Mouse (Mus musculus) Patski (cell line): Measurements from ENCODE around the gene Lhx8. TPM values are rescaled to one million over a fixed set of nuclear protein-coding genes. Genes with fewer than 3 reads are reported as not detected.

Experiments used
- ATAC-seq: fragments of 100-300 bp; one replicate; pipeline ENCODE4 v1.8.0; 2021
- CTCF ChIA-PET: fragments of 350-600 bp; sonication (Branson Sonifier 250); formaldehyde crosslinking; loops from one replicate; lab custom pipeline; 2022; ENCODE audit warnings: inconsistent platforms; lab: Charles Lee
- POLR2A ChIA-PET: fragments of 350-600 bp; sonication (Branson Sonifier 250); formaldehyde crosslinking; loops from one replicate; lab custom pipeline; 2022; ENCODE audit warnings: antibody characterized with exemption, inconsistent platforms; lab: Charles Lee
- DNase-seq: peaks from one replicate; pipeline ENCODE4 v3.0.0-alpha.2; 2011; ENCODE audit warnings: low read depth, low spot score
- H3K27me3 ChIP-seq: fragments of 371-371 bp; one replicate; pipeline ENCODE4 v1.5.1; 2021
- CTCF ChIP-seq: fragments of 100-300 bp; IDR thresholded peaks from one replicate; pipeline ENCODE4 v1.5.1; 2021
- in situ Hi-C: fragments of 300-500 bp; cut with MboI; formaldehyde crosslinking; loops from 3 replicates; pipeline ENCODE4 v1.11.1; 2018; ENCODE audit warnings: low pct_unique_long_range_greater_than_20kb, mixed read lengths
- polyA plus RNA-seq: library from polyadenylated mRNA; unstranded; gene quantifications from one replicate; pipeline ENCODE4 v1.2.3, GENCODE M21; 2021

Lhx8 gene
- polyA plus RNA-seq, 1 experiment from 2014 or later: not detected

DNA sequence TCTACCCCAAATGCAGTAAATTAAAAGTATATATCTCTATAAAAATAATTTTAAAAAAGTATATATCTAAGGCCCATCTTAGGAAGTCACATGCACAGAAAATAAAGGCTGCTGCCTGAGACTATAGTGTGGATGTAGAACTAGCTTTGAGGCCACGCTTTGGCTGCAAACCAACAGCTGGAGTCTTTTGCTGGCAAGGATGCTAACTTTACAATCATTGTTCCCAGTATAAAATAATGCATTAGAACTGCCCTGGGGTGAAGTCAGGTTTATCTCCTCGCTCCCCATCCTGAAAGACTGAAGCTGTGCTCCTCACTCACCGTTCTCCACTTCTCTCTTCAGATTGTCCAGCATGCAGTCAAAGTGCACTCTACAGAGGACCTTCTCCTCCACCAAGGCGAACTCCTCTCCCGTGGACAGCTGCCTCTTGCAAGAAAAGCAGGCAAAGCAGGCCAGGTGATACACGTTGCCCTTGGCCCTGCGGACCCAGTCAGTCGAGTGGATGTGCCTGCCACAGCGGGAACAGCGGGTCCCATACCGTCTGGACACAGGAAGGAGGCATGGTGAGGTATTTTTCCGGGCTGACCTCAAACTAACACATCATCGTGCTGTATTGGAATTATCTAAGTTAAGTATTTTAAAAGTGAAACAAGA lies 8.4 kb downstream of the Lhx8 start:
- ChIA-PET CTCF (interaction anchor here (1.6 kb wide), 1 partner anchor 17 kb away, joined by 3 read pairs; no protein-coding TSS in a partner anchor), POLR2A (no interaction called here)
- TF ChIP-seq CTCF: no peak
- ATAC-seq (no peak), DNase-seq (no peak)
- H3K27me3 ChIP-seq: peaks cover 46% of the 10 kb centered on the region
- in situ Hi-C loops: no loop called here

DNA sequence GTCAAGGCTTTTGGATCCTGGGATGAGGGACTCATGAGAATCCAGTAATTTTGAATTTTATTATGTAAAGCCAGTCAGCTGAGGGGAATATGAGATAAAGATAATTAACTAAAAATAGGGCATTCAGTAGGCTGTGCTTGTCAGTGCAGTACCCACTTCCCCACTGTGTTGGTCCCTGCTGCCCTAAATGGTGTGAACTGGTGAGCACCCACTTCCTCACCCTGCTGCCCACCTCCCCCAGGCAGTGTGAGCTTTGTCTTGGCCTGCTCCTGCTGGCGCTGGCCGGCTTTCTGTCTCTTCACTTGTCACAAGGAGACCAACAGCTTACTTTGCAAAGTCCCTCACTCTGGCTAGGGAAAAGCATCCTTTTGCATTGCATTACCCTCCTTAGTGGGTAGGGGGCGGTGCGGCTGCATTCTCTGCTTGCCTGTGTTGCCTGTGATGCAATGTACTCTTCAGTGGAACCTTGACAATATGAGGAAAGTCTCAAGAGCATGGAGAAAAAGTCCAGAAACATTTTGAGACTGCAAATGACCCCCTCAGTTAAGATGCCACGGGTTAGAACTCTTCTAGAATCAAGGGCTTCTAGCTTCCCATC lies 12.7 kb downstream of the Lhx8 start:
- H3K27me3 ChIP-seq: peaks cover 16% of the 10 kb centered on the region
- ChIA-PET CTCF (interaction anchor here (1.2 to 2.1 kb wide), 2 partner anchors 11 to 13 kb away, joined by 3 to 4 read pairs; no protein-coding TSS in a partner anchor), POLR2A (no interaction called here)
- DNase-seq (no peak), ATAC-seq (no peak)
- TF ChIP-seq CTCF: peak; percentile 69
- in situ Hi-C loops: no loop called here

DNA sequence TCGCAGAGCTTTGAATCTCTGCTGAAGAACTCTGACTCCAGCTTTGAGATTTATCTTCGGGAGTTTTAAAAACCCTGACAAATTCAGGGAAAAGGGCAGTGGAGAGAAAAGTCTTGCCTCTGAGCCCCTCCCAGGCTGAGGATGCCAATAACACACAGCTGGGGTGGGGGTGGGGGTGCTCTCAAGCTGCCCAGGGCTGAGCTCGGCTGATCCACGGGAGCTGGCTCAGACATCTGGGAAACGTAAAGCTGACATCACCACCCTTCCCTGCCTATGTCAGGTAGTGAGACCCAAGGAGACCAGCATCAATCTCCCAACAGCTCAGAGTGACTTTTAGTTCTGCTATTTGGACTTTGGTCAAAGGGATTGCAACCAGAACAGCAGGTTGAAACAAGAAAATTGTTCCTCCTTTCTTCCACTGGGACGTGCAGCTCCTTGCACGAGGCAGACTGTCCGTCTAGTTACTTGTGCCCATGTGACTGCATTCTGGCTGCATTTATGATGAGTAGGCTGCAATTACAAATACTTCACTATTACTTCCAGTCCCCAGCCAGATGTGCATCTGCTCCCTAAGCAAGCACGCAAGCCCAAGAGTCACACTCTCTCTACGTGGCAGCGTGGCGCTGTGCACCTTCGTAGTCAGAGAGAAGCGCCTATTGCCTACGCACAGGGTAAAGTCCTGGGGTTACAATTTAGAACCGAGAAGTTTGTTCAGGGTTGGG lies 25.1 kb downstream of the Lhx8 start:
- POLR2A ChIA-PET: no interaction called here
- ATAC-seq: no peak
- CTCF ChIA-PET: interaction anchor here (0.7 to 1.7 kb wide), 4 partner anchors 11 to 267 kb away, joined by 3 to 4 read pairs (median 3); no protein-coding TSS in a partner anchor
- no peak for TF ChIP-seq CTCF
- no peak for DNase-seq
- H3K27me3 ChIP-seq: peaks cover 3% of the 10 kb centered on the region
- in situ Hi-C loops: no loop called here

DNA sequence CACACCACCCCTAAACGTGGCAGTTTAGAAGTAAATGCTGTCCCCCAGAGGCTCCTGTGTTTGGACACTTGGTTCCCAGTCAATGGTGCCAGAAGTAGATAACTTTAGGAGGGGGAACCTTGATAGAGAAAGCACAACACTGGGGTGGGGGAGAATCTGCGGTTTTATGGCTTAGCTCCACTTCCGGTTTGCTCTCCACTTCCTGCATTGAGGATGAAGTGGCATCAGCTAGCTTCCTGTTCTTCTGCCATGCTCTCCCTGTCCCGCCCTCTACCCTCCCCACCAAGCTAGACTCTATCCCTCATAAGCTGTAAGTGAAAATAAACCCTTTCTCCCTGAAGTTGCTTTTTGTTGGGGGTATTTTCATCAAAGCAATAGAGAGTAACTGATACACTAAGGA lies 29.4 kb downstream of the Lhx8 start:
- no peak for DNase-seq
- no peak for TF ChIP-seq CTCF
- ChIA-PET CTCF (no interaction called here), POLR2A (no interaction called here)
- no peak for ATAC-seq
- H3K27me3 ChIP-seq: peaks cover 3% of the 10 kb centered on the region
- in situ Hi-C loops: no loop called here

DNA sequence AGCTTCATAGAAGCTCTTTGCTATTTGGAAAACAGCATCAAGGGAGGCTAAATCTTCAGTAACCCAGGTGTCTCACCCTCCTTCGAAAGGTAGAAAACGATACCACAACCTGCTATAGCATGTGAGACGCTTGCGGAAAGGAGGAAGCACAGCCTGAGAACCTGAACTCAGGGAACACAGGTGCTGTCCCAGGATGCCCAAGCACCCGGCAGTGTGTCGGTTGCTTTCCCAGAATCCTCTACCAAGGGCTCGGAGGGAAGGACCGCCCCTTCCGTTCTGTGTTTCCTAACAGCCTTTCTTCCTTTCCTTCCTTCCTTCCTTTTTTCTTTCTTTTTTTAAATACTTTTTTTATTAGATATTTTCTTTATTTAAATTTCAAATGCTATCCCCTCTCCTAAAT lies 30.5 kb downstream of the Lhx8 start:
- DNase-seq (no peak), ATAC-seq (no peak)
- POLR2A ChIA-PET: no interaction called here
- in situ Hi-C loops: no loop called here
- H3K27me3 ChIP-seq: peaks cover 3% of the 10 kb centered on the region
- CTCF ChIA-PET: interaction anchor here (0.7 kb wide), 1 partner anchor 272 kb away, joined by 3 read pairs; no protein-coding TSS in a partner anchor
- no peak for TF ChIP-seq CTCF

DNA sequence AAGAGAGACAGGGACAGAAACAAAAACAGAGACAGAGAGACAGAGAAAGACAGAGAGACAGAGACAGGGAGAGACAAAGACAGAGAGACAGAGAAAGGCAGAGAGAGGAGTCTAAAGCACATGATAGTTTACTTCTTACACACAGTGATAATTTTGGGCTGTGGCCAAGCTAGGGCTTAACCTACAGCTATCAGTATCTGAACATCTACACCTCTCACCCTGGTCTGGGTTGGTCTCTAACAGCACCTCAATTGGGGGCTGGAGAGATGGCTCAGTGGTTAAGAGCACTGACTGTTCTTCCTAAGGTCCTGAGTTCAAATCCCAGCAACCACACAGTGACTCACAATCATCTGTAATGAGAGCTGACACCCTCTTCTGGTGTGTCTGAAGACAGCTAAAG lies 32.0 kb downstream of the Lhx8 start:
- no peak for ATAC-seq
- POLR2A ChIA-PET: no interaction called here

DNA sequence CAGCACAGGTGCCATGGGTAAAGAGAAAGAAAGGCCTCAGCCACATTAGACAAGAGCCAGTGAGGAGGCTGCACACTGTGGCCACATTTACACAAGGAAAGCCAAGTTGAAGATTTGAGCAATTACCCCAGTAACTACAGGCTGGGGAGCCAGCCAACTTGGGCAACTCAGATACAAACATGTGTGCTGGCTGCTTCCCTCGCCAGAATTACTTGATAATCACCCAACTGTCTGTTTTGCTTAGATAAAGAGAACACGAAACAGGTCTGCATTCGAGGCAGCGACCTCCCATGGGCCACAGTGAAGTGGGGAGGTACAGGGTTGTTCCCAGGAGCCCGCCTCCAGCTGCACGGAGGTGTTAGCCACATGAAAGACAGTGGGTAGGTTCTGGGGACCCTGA lies 33.0 kb downstream of the Lhx8 start:
- in situ Hi-C loops: no loop called here
- POLR2A ChIA-PET: no interaction called here
- CTCF ChIA-PET: no interaction called here
- no peak for TF ChIP-seq CTCF
- DNase-seq (no peak), ATAC-seq (no peak)
- no peaks in the 10 kb centered on the region for H3K27me3 ChIP-seq

More for the DNA sequence above, 32.0 kb downstream of the Lhx8 start:
- no peak for TF ChIP-seq CTCF
- in situ Hi-C loops: no loop called here
- no peak for DNase-seq
- H3K27me3 ChIP-seq: no peaks in the 10 kb centered on the region
- CTCF ChIA-PET: interaction anchor here (1.2 kb wide), 1 partner anchor 197 kb away, joined by 3 read pairs; no protein-coding TSS in a partner anchor

DNA sequence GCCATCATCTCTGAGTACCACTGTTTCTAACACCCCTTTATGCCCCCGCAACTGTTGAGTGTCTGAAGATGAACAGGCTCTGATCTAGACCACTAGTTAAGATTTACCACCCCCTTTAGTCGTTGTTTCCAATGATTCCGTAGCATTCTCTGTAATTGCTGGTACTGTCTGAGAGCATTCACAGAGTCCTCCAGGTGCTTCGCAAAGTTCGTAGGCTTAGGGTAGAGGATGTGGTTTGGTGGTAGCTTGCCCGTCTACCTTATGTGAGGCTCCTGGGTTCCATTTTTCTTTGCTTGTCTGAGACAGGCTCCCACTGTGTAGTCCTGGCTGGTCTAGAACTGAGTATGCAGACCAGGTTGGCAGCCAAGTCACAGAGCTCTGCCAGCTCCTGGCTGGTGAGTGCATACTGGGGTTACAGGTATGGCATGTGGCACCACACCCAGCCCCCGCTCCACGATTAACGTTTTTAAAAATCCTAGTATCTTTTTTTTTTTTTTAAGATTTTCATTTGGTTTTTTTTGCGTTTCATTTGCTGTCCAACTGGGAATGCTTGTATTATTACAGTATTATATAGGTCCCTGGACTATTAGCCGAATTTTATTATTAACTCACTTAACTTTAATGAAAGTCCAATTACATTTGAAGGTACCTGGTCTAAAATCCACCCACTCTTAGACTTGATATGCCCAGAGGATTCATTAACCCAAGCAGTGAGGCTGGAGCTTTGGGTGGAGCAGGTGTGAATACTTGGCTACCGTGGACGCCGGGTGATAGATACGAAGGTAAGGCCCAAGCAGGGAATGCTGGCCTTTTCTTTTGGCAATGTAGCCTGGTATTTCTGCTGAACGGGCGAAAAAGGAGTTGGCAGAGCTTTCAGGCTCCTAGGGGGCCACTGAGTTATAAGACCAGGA lies 35.3 kb downstream of the Lhx8 start:
- H3K27me3 ChIP-seq: no peaks in the 10 kb centered on the region
- TF ChIP-seq CTCF: no peak
- ChIA-PET POLR2A (interaction anchor here (0.5 kb wide), 1 partner anchor 1550 kb away, joined by 3 read pairs; no protein-coding TSS in a partner anchor), CTCF (interaction anchor here (1.4 kb wide), 1 partner anchor 277 kb away, joined by 5 read pairs; no protein-coding TSS in a partner anchor)
- in situ Hi-C loops: no loop called here
- ATAC-seq (no peak), DNase-seq (no peak)

DNA sequence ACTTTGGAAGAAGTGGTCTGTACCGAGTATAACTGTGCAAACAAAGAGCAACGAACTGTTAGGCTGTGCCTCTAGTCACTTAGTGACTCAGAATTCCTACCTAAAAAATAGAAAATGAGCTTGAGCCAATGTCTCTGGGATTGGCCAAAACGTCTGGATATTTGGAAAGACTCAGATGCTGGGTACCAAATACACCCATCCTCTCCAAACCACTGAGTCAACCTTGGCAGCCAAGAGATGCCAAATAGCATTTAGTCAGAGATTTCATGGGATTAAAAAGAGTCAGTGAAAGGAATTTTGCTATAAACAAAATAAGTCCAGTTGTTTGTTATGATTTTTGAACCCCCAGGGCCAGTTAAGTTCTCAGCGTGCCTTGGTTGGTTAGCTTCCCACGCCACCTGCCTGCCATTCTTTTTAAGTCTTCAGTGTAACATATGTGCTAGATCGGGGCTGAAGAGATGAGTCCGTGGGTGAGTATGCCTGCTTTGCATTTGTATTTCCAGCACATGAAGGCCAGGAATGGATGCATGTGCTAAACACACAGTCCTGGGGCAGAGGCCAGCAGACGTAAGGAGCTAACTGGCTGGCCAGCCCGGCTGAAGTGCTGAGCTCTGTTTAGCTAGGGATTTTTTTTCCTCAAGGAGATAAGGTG lies 36.5 kb downstream of the Lhx8 start:
- ATAC-seq: no peak
- H3K27me3 ChIP-seq: no peaks in the 10 kb centered on the region
- DNase-seq: no peak
- POLR2A ChIA-PET: no interaction called here
- CTCF ChIA-PET: interaction anchor here (1.4 to 2.1 kb wide), 3 partner anchors 24 to 279 kb away, joined by 3 to 8 read pairs (median 5); no protein-coding TSS in a partner anchor
- in situ Hi-C loops: no loop called here
- TF ChIP-seq CTCF: no peak
